Mouse (Mus musculus) heart, embryonic 12.5 days (tissue): ENCODE measurements around the gene Nr5a2. TPM values are rescaled to one million over a fixed set of nuclear protein-coding genes. Genes with fewer than 3 reads are reported as not detected.

ENCODE experiments used
- ATAC-seq: fragments of 200-750 bp; cut with Nextera tagmentation; 2 replicates; pipeline ENCODE4 v1.8.0; 2017; ENCODE audit warnings: moderate TSS enrichment, moderate library complexity; ENCODE audit not compliant: insufficient number of reproducible peaks, low FRiP score
- H3K27ac ChIP-seq: fragments of 300-500 bp; sonication (generic); 2 replicates; pipeline ENCODE4 v1.5.1; 2016; ENCODE audit warnings: mild to moderate bottlenecking, moderate library complexity; ENCODE audit not compliant: poor library complexity, severe bottlenecking
- H3K27me3 ChIP-seq: fragments of 300-500 bp; sonication (generic); replicated peaks from 2 replicates; pipeline ENCODE4 v1.6.1; 2016; ENCODE audit warnings: mild to moderate bottlenecking, moderate library complexity
- H3K36me3 ChIP-seq: fragments of 300-500 bp; sonication (generic); 2 replicates; pipeline ENCODE4 v1.6.1; 2016; ENCODE audit warnings: mild to moderate bottlenecking, moderate library complexity
- H3K4me1 ChIP-seq: fragments of 300-500 bp; sonication (generic); replicated peaks from 2 replicates; pipeline ENCODE4 v1.6.1; 2016; ENCODE audit warnings: mild to moderate bottlenecking
- H3K4me2 ChIP-seq: fragments of 300-500 bp; sonication (generic); 2 replicates; pipeline ENCODE4 v1.6.1; 2016; ENCODE audit warnings: mild to moderate bottlenecking, moderate library complexity
- H3K4me3 ChIP-seq: fragments of 300-500 bp; sonication (generic); 2 replicates; pipeline ENCODE4 v1.5.1; 2016; ENCODE audit warnings: mild to moderate bottlenecking
- H3K9ac ChIP-seq: fragments of 300-500 bp; sonication (generic); 2 replicates; pipeline ENCODE4 v1.6.1; 2016; ENCODE audit warnings: mild to moderate bottlenecking, moderate library complexity
- H3K9me3 ChIP-seq: fragments of 300-500 bp; sonication (generic); replicated peaks from 2 replicates; pipeline ENCODE4 v1.6.1; 2016; ENCODE audit warnings: mild to moderate bottlenecking, moderate library complexity
- WGBS: fragments of 180-500 bp; shearing (Covaris S2); methylation state at CpG from one replicate; pipeline ENCODE4 v1.1.7; 2016; 5-methylcytosine and 5-hydroxymethylcytosine counted together
- polyA plus RNA-seq: library from polyadenylated mRNA; unstranded; fragments of >200 nt; fragmentation: Nextera tagmentation; extraction: Ambion mirVana; gene quantifications from 2 replicates; pipeline ENCODE4 v1.2.1, GENCODE M21; 2016

Gene Nr5a2
- polyA plus RNA-seq, 1 experiment from 2014 or later, result 0.04 TPM

DNA sequence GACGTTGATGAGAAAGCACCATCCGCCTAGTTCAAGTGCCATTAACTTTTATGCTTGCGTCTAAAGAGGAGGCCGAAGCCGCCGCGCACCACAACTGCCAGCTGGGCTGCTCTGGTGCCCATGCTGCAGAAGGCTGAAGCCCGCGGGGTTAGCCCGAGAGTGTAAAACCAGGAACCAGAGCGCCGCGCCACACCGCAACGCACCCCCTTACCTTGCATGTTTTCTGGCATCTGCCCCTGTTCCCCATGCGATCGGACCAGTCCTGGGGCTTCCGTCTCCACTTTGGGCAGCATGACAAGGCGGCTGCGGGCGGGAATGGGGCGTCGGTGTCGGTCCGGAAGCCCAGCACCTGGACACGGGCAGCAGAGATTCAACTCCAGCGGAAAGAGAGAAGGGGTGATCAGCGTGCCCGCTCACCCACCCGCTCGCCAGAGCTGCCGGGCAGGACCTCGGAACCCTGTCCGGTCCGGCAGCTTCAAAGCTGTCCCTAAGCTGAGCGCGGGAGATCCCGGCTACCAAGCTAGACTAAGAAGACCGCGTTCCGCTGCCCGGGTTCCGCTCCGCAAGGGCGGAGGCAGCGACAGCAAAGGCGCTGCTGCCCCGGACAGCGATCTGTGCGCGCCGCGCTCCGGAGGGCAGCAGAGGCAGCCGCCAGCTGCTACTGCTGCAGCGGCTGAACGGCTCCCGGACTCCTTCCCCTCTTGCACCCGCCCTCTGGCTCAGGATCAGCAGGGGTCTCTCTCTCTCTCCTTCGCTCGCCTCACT, 11.6 kb downstream of the Nr5a2 start:
- no peak overlapping the region for H3K27ac ChIP-seq
- H3K9ac ChIP-seq, result peak overlapping the region; percentile 68
- H3K27me3 ChIP-seq, result peaks cover 62% of the 10 kb centered on the region
- peak; percentile 42; the same call in 1 of the 2 replicates for ATAC-seq
- no peaks in the 10 kb centered on the region for H3K36me3 ChIP-seq
- H3K9me3 ChIP-seq, result 0 out of 2 replicates have a peak, but pooled peaks cover 5% of the 10 kb centered on the region
- WGBS, result under 1% methylated on average over 61 of the region's 61 CpGs
- peak overlapping the region; percentile 97 for H3K4me2 ChIP-seq
- H3K4me1 ChIP-seq, result peaks cover 53% of the 10 kb centered on the region
- peak overlapping the region; percentile 51 for H3K4me3 ChIP-seq

DNA sequence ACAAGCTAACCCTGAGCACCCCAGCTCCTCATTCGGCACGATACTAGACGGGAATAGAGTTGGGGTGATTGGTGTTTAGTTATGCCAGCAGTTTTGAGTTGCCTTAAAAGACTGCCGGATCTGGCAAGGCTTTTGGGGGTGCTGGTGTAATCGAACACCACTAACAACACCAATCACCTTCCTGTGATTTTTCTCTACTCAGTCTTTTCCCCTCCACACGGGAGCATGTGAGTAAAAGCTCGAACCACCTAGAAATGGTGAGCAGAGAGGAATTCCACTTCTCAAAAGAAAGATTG, 12.2 kb downstream of the Nr5a2 start:
- Histone ChIP-seq H3K27me3 (peaks cover 66% of the 10 kb centered on the region), H3K4me2 (peak overlapping the region; percentile 97), H3K4me1 (peaks cover 49% of the 10 kb centered on the region), H3K36me3 (no peaks in the 10 kb centered on the region), H3K27ac (no peak overlapping the region), H3K9me3 (0 out of 2 replicates have a peak, but pooled peaks cover 5% of the 10 kb centered on the region), H3K4me3 (peak overlapping the region; percentile 51), H3K9ac (peak overlapping the region; percentile 68; the same call in 1 of the 2 replicates)
- no peak for ATAC-seq
- WGBS, result 2% methylated on average over 7 of the region's 7 CpGs

DNA sequence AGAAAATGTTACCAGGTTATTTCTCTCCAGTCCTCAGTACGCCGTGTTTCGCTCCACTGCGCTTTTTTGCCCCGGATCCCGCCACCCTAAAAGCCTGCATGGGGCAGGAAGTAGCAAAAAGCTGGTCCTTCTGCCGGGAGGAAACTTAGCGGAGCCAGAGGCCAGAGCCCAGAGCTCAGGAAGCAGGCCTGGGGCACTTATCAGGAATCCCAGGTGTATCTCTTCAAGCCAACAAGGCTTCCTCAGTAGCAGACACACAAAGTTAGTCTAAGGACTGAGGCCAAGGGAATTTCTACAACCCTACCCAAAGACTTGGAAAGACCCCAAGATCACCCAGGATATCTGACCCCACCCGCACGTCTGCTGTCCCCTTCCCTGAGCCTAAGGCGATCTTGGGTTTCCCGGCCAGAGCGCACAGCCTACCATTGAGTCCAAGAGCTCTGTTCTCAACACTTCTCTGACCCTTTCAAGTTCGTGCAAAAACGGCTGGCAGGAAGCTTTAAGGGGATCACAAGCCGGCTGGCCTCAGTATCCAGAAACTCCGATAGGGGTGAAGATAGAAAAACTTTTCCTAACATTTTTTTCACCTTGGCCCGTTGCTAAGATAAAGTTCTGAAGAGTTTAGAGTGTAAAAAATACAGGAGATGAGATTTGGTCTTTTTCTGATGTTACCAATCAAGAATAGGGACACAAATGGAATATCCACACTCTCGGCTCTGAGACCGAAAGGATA, 12.7 kb downstream of the Nr5a2 start:
- peak overlapping the region; percentile 51 for H3K4me3 ChIP-seq

DNA sequence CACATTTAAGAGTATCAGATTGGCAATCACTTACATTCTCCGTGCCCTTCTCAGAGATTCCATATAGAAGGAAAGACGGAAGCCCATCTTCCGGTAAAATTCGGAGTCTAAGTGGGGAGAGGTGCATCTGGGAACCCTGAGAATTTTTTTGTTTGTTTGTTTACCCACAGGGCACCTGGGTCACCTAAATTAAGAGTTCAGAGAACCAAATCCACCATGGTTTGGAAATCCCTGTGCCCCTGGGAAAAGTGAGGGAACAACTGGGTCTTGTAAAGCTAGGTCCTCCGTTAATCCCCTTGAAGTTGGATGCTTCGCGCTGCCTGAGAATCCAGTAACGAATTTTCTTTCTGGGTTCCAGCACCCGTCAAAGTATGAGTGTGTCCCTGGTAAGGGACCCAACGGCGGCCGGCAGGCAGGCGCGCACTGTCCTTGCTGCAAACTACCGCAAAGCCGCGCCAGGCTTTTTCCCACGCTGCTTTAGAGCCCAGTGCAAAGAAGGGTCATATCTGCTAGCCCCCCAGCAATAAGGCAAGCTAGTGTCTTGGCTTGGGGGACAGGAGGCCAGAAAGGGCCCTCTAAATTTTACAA, 13.3 kb downstream of the Nr5a2 start:
- H3K4me2 ChIP-seq, result peak overlapping the region; percentile 97
- H3K36me3 ChIP-seq, result no peaks in the 10 kb centered on the region
- 1% methylated on average over 18 of the region's 18 CpGs for WGBS
- ATAC-seq, result no peak
- peak overlapping the region; percentile 51 for H3K4me3 ChIP-seq
- H3K9me3 ChIP-seq, result 0 out of 2 replicates have a peak, but pooled peaks cover 5% of the 10 kb centered on the region
- H3K27ac ChIP-seq, result no peak overlapping the region
- H3K9ac ChIP-seq, result no peak overlapping the region
- peaks cover 38% of the 10 kb centered on the region for H3K4me1 ChIP-seq
- peaks cover 61% of the 10 kb centered on the region for H3K27me3 ChIP-seq

More for the DNA sequence above, 12.7 kb downstream of the Nr5a2 start:
- ATAC-seq, result no peak
- H3K4me1 ChIP-seq, result peaks cover 44% of the 10 kb centered on the region
- H3K27ac ChIP-seq, result no peak overlapping the region
- H3K27me3 ChIP-seq, result peaks cover 63% of the 10 kb centered on the region
- H3K9me3 ChIP-seq, result 0 out of 2 replicates have a peak, but pooled peaks cover 5% of the 10 kb centered on the region
- WGBS, result 2% methylated on average over 20 of the region's 20 CpGs
- peak overlapping the region; percentile 97 for H3K4me2 ChIP-seq
- H3K36me3 ChIP-seq, result no peaks in the 10 kb centered on the region
- H3K9ac ChIP-seq, result 0 out of 2 replicates have a peak overlapping the region, but pooled peaks have one; percentile 68

DNA sequence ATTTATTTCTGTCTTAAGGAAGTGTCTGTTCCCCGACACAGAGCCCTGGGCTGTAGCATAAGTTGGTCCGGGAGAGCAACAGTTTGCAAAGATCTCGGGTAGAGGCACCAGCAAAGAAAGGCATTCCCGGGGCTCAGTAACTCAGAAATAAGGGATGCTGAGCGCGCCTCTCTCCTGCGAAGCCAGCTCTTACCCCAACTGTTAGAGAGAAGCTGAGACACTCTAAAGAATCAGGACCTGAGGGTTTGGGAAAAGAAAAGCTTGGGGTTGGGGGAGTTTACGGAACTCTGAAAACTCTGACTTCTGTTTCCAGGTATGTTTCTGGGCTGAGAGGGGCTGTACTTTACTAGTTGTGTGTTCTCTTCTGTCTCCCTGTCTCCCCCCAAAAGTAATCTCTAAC, 13.8 kb downstream of the Nr5a2 start:
- H3K36me3 ChIP-seq, result no peaks in the 10 kb centered on the region
- peak overlapping the region; percentile 21 for H3K4me3 ChIP-seq
- H3K9ac ChIP-seq, result no peak overlapping the region
- peak overlapping the region; percentile 48 for H3K4me2 ChIP-seq
- peaks cover 37% of the 10 kb centered on the region for H3K4me1 ChIP-seq
- H3K27me3 ChIP-seq, result peaks cover 56% of the 10 kb centered on the region
- WGBS, result under 1% methylated on average over 8 of the region's 8 CpGs
- no peak overlapping the region for H3K27ac ChIP-seq
- ATAC-seq, result no peak
- 0 out of 2 replicates have a peak, but pooled peaks cover 3% of the 10 kb centered on the region for H3K9me3 ChIP-seq

DNA sequence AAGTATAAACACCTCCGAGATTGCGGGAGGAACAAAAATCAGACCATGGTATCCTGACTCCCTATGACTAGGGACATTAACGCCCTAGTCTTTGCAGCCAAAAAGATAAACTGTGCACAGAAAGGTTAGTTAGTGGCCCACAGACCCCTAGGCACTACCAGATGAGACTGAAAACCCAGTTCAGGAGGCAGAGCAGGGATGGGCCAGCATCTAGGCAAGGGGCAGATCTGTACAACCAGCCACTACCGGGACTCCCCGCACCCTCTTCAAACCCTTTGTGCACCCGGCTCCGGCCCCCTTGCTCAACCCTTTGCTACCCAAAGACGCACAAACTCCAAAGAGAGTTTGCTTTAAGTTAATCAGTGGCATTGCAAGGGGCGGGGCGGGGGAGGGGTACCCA, 14.4 kb downstream of the Nr5a2 start:
- peak overlapping the region; percentile 21 for H3K4me3 ChIP-seq
- no peak overlapping the region for H3K27ac ChIP-seq

DNA sequence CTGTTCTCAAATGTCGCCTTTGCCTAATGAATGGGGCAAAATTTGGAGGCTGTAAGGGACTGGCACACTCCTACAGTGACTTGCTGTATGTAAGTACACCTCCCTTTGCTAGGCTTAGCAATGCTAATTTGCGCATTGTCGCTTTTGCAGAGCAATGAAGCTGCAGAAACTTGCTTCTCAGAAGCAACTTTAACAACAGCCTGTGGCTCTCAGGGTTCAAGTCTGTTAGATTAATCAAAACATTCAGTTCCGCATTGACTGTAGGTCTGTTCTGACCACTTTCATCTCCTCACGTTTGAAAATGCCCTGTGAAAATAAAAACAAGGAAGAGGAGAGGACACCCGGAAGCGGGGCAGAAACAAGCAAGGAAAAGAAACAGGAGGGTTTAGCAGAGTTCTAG, 14.8 kb downstream of the Nr5a2 start:
- H3K27ac ChIP-seq, result no peak overlapping the region
- 8% methylated on average over 7 of the region's 7 CpGs for WGBS
- peak overlapping the region; percentile 21 for H3K4me3 ChIP-seq
- no peak overlapping the region for H3K9ac ChIP-seq
- peaks cover 37% of the 10 kb centered on the region for H3K4me1 ChIP-seq
- H3K27me3 ChIP-seq, result peaks cover 53% of the 10 kb centered on the region
- no peak for ATAC-seq
- H3K36me3 ChIP-seq, result no peaks in the 10 kb centered on the region
- H3K4me2 ChIP-seq, result peak overlapping the region; percentile 48
- no peaks in the 10 kb centered on the region for H3K9me3 ChIP-seq

More for the DNA sequence above, 14.4 kb downstream of the Nr5a2 start:
- peaks cover 37% of the 10 kb centered on the region for H3K4me1 ChIP-seq
- no peaks in the 10 kb centered on the region for H3K36me3 ChIP-seq
- peaks cover 52% of the 10 kb centered on the region for H3K27me3 ChIP-seq
- no peaks in the 10 kb centered on the region for H3K9me3 ChIP-seq
- under 1% methylated on average over 10 of the region's 10 CpGs for WGBS
- H3K4me2 ChIP-seq, result peak overlapping the region; percentile 48
- ATAC-seq, result no peak
- H3K9ac ChIP-seq, result no peak overlapping the region

DNA sequence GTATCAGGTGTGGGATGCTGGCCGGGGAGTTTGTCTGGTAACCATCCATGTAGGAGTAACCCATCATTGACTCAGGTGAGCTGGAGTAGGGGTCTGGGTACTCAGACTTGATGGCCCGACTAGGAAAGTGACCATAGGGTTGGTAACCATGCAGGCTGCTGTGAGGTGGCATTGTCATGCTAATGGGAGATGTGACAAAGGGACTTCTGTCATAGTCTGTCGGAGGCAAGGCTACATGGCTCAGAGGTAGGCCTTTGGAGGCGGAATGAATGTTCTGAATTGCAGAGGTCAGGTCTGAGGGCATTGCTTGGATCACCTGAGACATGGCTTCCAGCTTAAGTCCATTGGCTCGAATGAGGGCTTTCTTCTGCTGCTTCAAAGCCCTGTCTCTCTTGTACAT, 19.6 kb downstream of the Nr5a2 start:
- no peak overlapping the region for H3K4me2 ChIP-seq
- no peak overlapping the region for H3K4me3 ChIP-seq
- ATAC-seq, result no peak
- H3K4me1 ChIP-seq, result peaks cover 10% of the 10 kb centered on the region
- H3K9me3 ChIP-seq, result no peaks in the 10 kb centered on the region
- H3K27ac ChIP-seq, result no peak overlapping the region
- peaks cover 33% of the 10 kb centered on the region for H3K27me3 ChIP-seq
- no peaks in the 10 kb centered on the region for H3K36me3 ChIP-seq
- 84% methylated on average over 5 of the region's 5 CpGs for WGBS
- no peak overlapping the region for H3K9ac ChIP-seq

DNA sequence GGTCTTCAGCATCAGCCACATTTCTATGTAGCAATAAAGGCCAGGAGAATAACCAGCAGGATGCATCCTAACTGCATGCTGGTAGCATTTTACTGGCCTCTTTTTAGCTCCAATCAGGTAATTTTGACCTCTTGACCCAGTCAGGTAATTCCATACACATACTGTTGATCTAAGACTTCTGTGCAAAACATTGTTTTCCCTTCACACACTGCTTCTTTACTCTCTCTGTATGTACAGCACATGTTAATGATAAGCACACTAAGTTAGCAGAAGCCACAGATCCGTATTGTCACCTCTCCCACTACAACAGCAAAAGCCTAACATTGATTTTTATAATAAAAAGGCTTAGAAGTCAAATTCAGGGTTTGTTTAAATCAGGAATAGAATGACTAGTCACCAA, 21.0 kb downstream of the Nr5a2 start:
- Histone ChIP-seq H3K27ac (no peak overlapping the region), H3K4me2 (no peak overlapping the region), H3K9me3 (no peaks in the 10 kb centered on the region), H3K4me3 (no peak overlapping the region), H3K36me3 (no peaks in the 10 kb centered on the region), H3K4me1 (peaks cover 8% of the 10 kb centered on the region), H3K9ac (no peak overlapping the region), H3K27me3 (peaks cover 28% of the 10 kb centered on the region)
- ATAC-seq, result no peak
- WGBS, result 65% methylated on average over 1 of the region's 1 CpGs

DNA sequence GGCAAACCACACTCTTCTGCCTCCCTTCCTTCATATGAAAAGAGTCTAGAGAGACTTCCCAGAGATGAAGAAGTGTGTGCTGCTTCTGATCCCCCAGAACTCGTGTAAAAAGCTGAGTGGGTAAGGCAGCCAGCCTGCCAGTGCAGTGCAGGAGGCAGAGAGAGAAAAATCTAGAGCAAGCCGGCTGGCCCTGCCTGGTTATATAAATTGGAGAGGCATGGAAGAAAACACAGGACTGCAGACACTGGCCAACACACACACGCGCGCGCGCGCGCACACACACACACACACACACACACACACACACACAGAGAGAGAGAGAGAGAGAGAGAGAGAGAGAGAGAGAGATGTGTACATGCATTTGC, 24.3 kb downstream of the Nr5a2 start:
- Histone ChIP-seq H3K36me3 (no peaks in the 10 kb centered on the region), H3K4me1 (peaks cover 8% of the 10 kb centered on the region), H3K27ac (no peak overlapping the region), H3K9me3 (no peaks in the 10 kb centered on the region), H3K4me2 (no peak overlapping the region), H3K9ac (no peak overlapping the region), H3K27me3 (peaks cover 26% of the 10 kb centered on the region; the same call in 1 of the 2 replicates), H3K4me3 (no peak overlapping the region)
- ATAC-seq, result no peak
- 85% methylated on average over 9 of the region's 9 CpGs for WGBS

DNA sequence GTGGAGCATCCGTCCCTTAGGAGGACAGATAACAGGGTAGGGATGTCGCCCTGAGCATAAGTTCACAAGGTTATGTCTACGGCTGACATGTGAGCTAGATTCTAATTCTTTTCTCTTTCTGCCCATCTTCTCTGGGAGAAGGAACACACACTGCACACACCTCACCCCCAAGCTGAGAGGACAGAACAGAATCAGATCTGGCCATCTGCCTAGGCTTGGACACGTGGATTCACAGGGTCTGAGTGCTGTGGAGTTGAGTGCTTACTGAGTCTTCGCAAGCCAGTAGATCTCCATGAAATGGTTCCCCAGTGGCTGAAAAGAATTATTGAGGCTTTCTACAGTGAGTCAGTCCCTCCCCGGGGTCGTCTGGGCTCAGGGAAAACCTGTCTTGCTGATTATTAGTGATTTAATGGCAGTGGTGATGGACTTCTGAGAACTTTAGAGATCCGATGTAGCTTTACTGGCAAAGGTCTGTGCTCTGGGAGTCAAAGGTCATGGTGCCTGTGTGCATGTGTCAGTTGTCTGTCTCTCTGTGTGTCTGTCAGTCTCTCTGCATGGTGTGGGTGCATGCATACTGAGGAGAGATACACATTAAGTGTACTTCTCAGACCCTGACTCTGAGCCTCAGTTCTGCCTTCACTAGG, 24.8 kb downstream of the Nr5a2 start:
- Histone ChIP-seq H3K9ac (no peak overlapping the region), H3K4me1 (peaks cover 8% of the 10 kb centered on the region), H3K4me2 (no peak overlapping the region), H3K27me3 (peaks cover 21% of the 10 kb centered on the region; the same call in 1 of the 2 replicates), H3K4me3 (no peak overlapping the region), H3K9me3 (no peaks in the 10 kb centered on the region), H3K27ac (no peak overlapping the region), H3K36me3 (no peaks in the 10 kb centered on the region)
- no peak for ATAC-seq
- 72% methylated on average over 8 of the region's 8 CpGs for WGBS
